Mouse (Mus musculus): ENCODE data around the gene Vps54. TPM values are rescaled to one million over a fixed set of nuclear protein-coding genes. Genes with fewer than 3 reads are reported as not detected.

Gene Vps54
- polyA plus RNA-seq, 1 experiment from 2014 or later, result 14.9 TPM

DNA sequence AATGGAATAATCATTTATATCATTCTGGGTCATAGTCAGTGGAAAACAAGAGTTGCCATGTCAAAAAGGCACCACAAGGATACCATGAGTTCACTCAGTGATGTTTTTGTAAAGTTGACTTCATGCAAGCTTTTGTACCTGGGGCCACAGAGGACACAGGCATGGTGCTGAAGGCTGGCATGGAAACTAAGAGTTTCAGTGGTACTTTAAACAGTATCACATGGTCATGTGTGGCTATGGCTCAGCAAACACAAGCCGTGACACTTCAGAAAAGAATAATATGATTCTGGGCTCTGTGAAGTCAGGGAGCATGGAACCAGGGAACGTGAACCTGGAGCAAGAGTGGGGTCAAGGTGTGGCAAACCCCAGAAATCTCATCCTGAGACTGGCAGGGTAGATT is 17.7 kb upstream of the Vps54 start:
- no peaks in the 10 kb centered on the region for H3K36me3 ChIP-seq (replicated peaks; ENCODE audit: control insufficient read depth, insufficient read depth)
- DNase-seq (ENCODE audit: low spot score), result no peak
- H3K27ac ChIP-seq, result no peak overlapping the region
- no peak for ATAC-seq (ENCODE audit: low FRiP score)
- H3K27me3 ChIP-seq (ENCODE audit: control insufficient read depth, insufficient read depth, low read length), result no peaks in the 10 kb centered on the region
- H3K4me2 ChIP-seq (replicated peaks), result no peak overlapping the region
- H3K9ac ChIP-seq, result no peak overlapping the region
- no peaks in the 10 kb centered on the region for H3K9me3 ChIP-seq (ENCODE audit: control insufficient read depth, low read length)
- 95% methylated on average over 2 of the region's 2 CpGs for WGBS
- H3K4me3 ChIP-seq (replicated peaks; ENCODE audit: low read length), result no peak overlapping the region
- no peaks in the 10 kb centered on the region for H3K4me1 ChIP-seq (replicated peaks; ENCODE audit: control insufficient read depth, insufficient read depth, low read length)

GRCm38 (mm10) chr11:21222606-21223207 is 16.4 kb upstream of the Vps54 start:
- WGBS, result 88% methylated on average over 4 of the region's 4 CpGs

GRCm38 (mm10) chr11:21223539-21223938 is 15.5 kb upstream of the Vps54 start:
- Histone ChIP-seq H3K4me1 (replicated peaks; ENCODE audit: control insufficient read depth, insufficient read depth, low read length) (no peaks in the 10 kb centered on the region), H3K27ac (no peak overlapping the region), H3K4me3 (replicated peaks; ENCODE audit: low read length) (no peak overlapping the region), H3K36me3 (replicated peaks; ENCODE audit: control insufficient read depth, insufficient read depth) (no peaks in the 10 kb centered on the region), H3K9ac (no peak overlapping the region), H3K27me3 (ENCODE audit: control insufficient read depth, insufficient read depth, low read length) (no peaks in the 10 kb centered on the region), H3K9me3 (ENCODE audit: control insufficient read depth, low read length) (no peaks in the 10 kb centered on the region), H3K4me2 (replicated peaks) (no peak overlapping the region)
- no peak for ATAC-seq (ENCODE audit: low FRiP score)
- 90% methylated on average over 3 of the region's 3 CpGs for WGBS
- no peak for DNase-seq (ENCODE audit: low spot score)

More at GRCm38 (mm10) chr11:21222606-21223207, 16.4 kb upstream of the Vps54 start:
- DNase-seq (ENCODE audit: low spot score), result no peak
- H3K27ac ChIP-seq, result no peak overlapping the region
- no peak overlapping the region for H3K4me2 ChIP-seq (replicated peaks)
- no peaks in the 10 kb centered on the region for H3K4me1 ChIP-seq (replicated peaks; ENCODE audit: control insufficient read depth, insufficient read depth, low read length)
- H3K36me3 ChIP-seq (replicated peaks; ENCODE audit: control insufficient read depth, insufficient read depth), result no peaks in the 10 kb centered on the region
- H3K27me3 ChIP-seq (ENCODE audit: control insufficient read depth, insufficient read depth, low read length), result no peaks in the 10 kb centered on the region
- H3K9me3 ChIP-seq (ENCODE audit: control insufficient read depth, low read length), result no peaks in the 10 kb centered on the region
- H3K4me3 ChIP-seq (replicated peaks; ENCODE audit: low read length), result no peak overlapping the region
- no peak for ATAC-seq (ENCODE audit: low FRiP score)
- no peak overlapping the region for H3K9ac ChIP-seq

DNA sequence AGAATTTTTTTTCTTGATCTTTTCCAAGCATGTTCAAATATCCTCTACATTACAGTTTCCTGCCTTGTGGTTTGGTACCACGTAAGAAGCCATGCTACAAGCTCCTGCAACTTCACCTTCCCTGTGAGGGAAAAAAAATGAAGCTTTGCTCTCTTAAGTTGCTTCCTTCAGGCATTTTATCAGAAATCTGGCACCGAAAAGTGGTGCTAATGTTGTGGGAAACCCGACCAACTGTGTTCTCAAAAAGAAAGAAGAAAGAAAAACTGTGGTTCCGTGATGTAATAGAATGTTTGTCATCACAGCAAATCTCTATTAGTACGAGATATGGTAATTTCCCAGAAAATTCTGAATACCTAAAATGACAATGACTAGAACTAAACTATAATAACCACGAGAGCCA is 15.0 kb upstream of the Vps54 start:
- H3K36me3 ChIP-seq (replicated peaks; ENCODE audit: control insufficient read depth, insufficient read depth), result no peaks in the 10 kb centered on the region
- H3K27ac ChIP-seq, result no peak overlapping the region
- WGBS, result 88% methylated on average over 6 of the region's 6 CpGs
- no peak overlapping the region for H3K9ac ChIP-seq
- H3K27me3 ChIP-seq (ENCODE audit: control insufficient read depth, insufficient read depth, low read length), result no peaks in the 10 kb centered on the region
- no peak for ATAC-seq (ENCODE audit: low FRiP score)
- no peak overlapping the region for H3K4me3 ChIP-seq (replicated peaks; ENCODE audit: low read length)
- H3K9me3 ChIP-seq (ENCODE audit: control insufficient read depth, low read length), result no peaks in the 10 kb centered on the region
- no peak for DNase-seq (ENCODE audit: low spot score)
- no peak overlapping the region for H3K4me2 ChIP-seq (replicated peaks)
- no peaks in the 10 kb centered on the region for H3K4me1 ChIP-seq (replicated peaks; ENCODE audit: control insufficient read depth, insufficient read depth, low read length)

DNA sequence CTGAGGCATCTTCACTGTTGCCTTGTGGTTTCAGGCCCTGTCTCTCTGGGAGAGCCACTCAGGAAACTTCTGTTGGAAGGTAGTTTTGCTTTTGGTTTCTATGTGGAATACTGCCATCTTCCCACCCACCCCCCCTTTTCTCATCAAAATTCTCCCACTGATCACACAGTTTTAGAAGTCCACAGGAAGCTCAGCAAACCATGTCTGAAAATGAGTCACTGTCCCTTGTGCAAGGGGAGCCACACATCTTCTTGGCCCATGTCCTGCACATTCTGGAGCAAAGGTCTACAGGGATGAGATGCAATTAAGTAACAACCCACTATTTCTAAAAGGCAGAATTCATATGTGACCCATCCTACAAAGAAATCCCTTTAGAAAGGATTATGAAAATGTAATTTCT is 14.6 kb upstream of the Vps54 start:
- Histone ChIP-seq H3K9me3 (ENCODE audit: control insufficient read depth, low read length) (no peaks in the 10 kb centered on the region), H3K4me2 (replicated peaks) (no peak overlapping the region), H3K36me3 (replicated peaks; ENCODE audit: control insufficient read depth, insufficient read depth) (no peaks in the 10 kb centered on the region), H3K27ac (no peak overlapping the region), H3K27me3 (ENCODE audit: control insufficient read depth, insufficient read depth, low read length) (no peaks in the 10 kb centered on the region), H3K9ac (no peak overlapping the region), H3K4me1 (replicated peaks; ENCODE audit: control insufficient read depth, insufficient read depth, low read length) (no peaks in the 10 kb centered on the region), H3K4me3 (replicated peaks; ENCODE audit: low read length) (no peak overlapping the region)
- no peak for ATAC-seq (ENCODE audit: low FRiP score)
- no peak for DNase-seq (ENCODE audit: low spot score)

DNA sequence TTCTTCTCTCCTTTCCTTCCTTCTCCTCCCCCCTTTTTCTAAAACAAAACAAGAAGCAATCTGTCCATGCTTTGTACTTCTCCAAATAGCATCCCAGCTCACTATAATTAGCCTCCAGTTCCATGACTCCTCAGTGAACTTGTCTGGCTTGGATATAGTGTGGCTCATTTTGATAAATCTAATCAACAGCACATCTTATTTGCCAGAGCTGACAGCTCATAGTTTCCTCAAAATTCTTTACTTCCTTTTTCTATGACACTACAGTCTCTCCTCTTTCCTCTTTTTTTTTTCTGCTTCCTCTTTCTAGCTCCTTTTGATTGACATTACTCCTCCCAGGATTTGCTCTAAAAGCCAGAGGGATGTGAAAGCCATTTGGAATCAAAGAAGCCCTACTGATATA is 14.1 kb upstream of the Vps54 start:
- no peak for DNase-seq (ENCODE audit: low spot score)
- no peaks in the 10 kb centered on the region for H3K9me3 ChIP-seq (ENCODE audit: control insufficient read depth, low read length)
- H3K27ac ChIP-seq, result no peak overlapping the region
- no peaks in the 10 kb centered on the region for H3K27me3 ChIP-seq (ENCODE audit: control insufficient read depth, insufficient read depth, low read length)
- no peaks in the 10 kb centered on the region for H3K4me1 ChIP-seq (replicated peaks; ENCODE audit: control insufficient read depth, insufficient read depth, low read length)
- no peak overlapping the region for H3K4me2 ChIP-seq (replicated peaks)
- no peak overlapping the region for H3K9ac ChIP-seq
- ATAC-seq (ENCODE audit: low FRiP score), result no peak
- H3K4me3 ChIP-seq (replicated peaks; ENCODE audit: low read length), result no peak overlapping the region
- H3K36me3 ChIP-seq (replicated peaks; ENCODE audit: control insufficient read depth, insufficient read depth), result no peaks in the 10 kb centered on the region

GRCm38 (mm10) chr11:21235381-21235780 is 3.7 kb upstream of the Vps54 start:
- Histone ChIP-seq H3K4me1 (replicated peaks; ENCODE audit: control insufficient read depth, insufficient read depth, low read length) (peaks cover 11% of the 10 kb centered on the region), H3K27ac (no peak overlapping the region), H3K9ac (no peak overlapping the region), H3K9me3 (ENCODE audit: control insufficient read depth, low read length) (no peaks in the 10 kb centered on the region), H3K4me3 (replicated peaks; ENCODE audit: low read length) (no peak overlapping the region), H3K36me3 (replicated peaks; ENCODE audit: control insufficient read depth, insufficient read depth) (no peaks in the 10 kb centered on the region), H3K4me2 (replicated peaks) (no peak overlapping the region), H3K27me3 (ENCODE audit: control insufficient read depth, insufficient read depth, low read length) (no peaks in the 10 kb centered on the region)
- DNase-seq (ENCODE audit: low spot score), result no peak
- no peak for ATAC-seq (ENCODE audit: low FRiP score)

DNA sequence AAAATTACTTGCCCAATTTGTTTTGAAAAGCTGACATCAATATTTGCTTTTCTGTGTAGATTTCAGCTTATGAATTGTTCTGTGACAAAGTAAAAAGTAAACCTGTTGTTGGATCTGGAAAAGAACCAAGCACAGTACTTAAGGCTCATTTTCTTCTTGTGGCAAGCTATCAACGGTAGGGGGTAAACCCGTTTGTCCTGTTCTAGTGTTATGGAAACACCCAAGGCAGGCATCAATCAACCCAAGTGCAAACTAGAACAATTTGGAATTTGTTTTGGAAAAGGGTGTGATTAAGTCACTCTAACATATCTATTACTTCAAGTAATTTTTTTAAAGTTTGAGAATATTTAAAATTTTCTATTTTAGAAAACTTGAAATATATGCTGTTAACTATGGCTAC is 3.3 kb upstream of the Vps54 start:
- no peaks in the 10 kb centered on the region for H3K36me3 ChIP-seq (replicated peaks; ENCODE audit: control insufficient read depth, insufficient read depth)
- H3K27ac ChIP-seq, result no peak overlapping the region
- H3K27me3 ChIP-seq (ENCODE audit: control insufficient read depth, insufficient read depth, low read length), result no peaks in the 10 kb centered on the region
- no peak overlapping the region for H3K4me3 ChIP-seq (replicated peaks; ENCODE audit: low read length)
- no peaks in the 10 kb centered on the region for H3K9me3 ChIP-seq (ENCODE audit: control insufficient read depth, low read length)
- peaks cover 15% of the 10 kb centered on the region for H3K4me1 ChIP-seq (replicated peaks; ENCODE audit: control insufficient read depth, insufficient read depth, low read length)
- DNase-seq (ENCODE audit: low spot score) (no peak), ATAC-seq (ENCODE audit: low FRiP score) (no peak)
- 57% methylated on average over 2 of the region's 2 CpGs for WGBS
- H3K4me2 ChIP-seq (replicated peaks), result no peak overlapping the region
- H3K9ac ChIP-seq, result no peak overlapping the region

DNA sequence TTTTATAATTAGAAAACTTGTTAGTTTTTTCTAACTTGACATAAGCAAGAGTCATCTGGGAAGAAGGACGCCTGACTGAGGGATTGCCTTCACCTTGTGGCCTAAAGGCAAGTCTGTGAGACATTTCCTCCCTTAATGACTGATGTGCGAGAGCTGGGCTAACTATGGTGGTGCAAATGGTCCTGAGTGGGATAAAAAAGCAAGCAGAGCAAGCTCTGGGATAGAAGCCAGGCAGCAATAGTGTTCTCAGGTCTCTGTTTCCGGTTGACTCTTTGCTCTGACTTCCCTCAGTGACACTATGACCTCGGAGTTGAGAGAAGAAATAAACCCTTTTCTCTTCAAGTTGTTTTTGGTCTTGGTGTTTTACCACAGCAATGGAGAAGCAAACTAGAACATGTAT is 2.1 kb upstream of the Vps54 start:
- Histone ChIP-seq H3K9me3 (ENCODE audit: control insufficient read depth, low read length) (no peaks in the 10 kb centered on the region), H3K27ac (no peak overlapping the region)

More for the DNA sequence above, 2.1 kb upstream of the Vps54 start:
- H3K9ac ChIP-seq, result no peak overlapping the region
- DNase-seq (ENCODE audit: low spot score), result no peak
- H3K36me3 ChIP-seq (replicated peaks; ENCODE audit: control insufficient read depth, insufficient read depth), result no peaks in the 10 kb centered on the region
- H3K4me2 ChIP-seq (replicated peaks), result no peak overlapping the region
- no peak for ATAC-seq (ENCODE audit: low FRiP score)
- H3K4me3 ChIP-seq (replicated peaks; ENCODE audit: low read length), result no peak overlapping the region
- no peaks in the 10 kb centered on the region for H3K27me3 ChIP-seq (ENCODE audit: control insufficient read depth, insufficient read depth, low read length)
- peaks cover 23% of the 10 kb centered on the region for H3K4me1 ChIP-seq (replicated peaks; ENCODE audit: control insufficient read depth, insufficient read depth, low read length)
- 88% methylated on average over 4 of the region's 4 CpGs for WGBS
